Mouse (Mus musculus) C2C12 (cell line): ENCODE measurements around the gene Krt88. TPM values are rescaled to one million over a fixed set of nuclear protein-coding genes. Genes with fewer than 3 reads are reported as not detected.

ENCODE experiments used
- H3K27me3 ChIP-seq: one replicate; pipeline ENCODE4 v1.6.1; 2011; ENCODE audit not compliant: control insufficient read depth, insufficient read depth, insufficient read length
- H3K36me3 ChIP-seq: one replicate; pipeline ENCODE4 v1.6.1; 2011; ENCODE audit not compliant: control insufficient read depth, insufficient read depth
- H3K4me3 ChIP-seq: one replicate; pipeline ENCODE4 v1.5.1; 2011; ENCODE audit warnings: mild to moderate bottlenecking, control low read depth; ENCODE audit not compliant: poor library complexity, insufficient read depth, severe bottlenecking
- H3K79me2 ChIP-seq: one replicate; pipeline ENCODE4 v1.6.1; 2011; ENCODE audit not compliant: control insufficient read depth, insufficient read depth
- H3K79me3 ChIP-seq: one replicate; pipeline ENCODE4 v1.6.1; 2011; ENCODE audit warnings: low read depth, control low read depth
- H3ac ChIP-seq: one replicate; pipeline ENCODE3; 2011; ENCODE audit warnings: low read depth; ENCODE audit not compliant: control insufficient read depth, insufficient read length
- CEBPB ChIP-seq: IDR thresholded peaks from one replicate; pipeline ENCODE4 v1.6.1; 2011; ENCODE audit warnings: low read depth, mild to moderate bottlenecking, control low read depth, moderate library complexity
- CTCF ChIP-seq: IDR thresholded peaks from one replicate; pipeline ENCODE4 v1.5.1; 2011; ENCODE audit not compliant: control insufficient read depth, insufficient read depth, insufficient read length
- FOSL1 ChIP-seq: IDR thresholded peaks from one replicate; pipeline ENCODE4 v1.8.0; 2011; ENCODE audit warnings: mild to moderate bottlenecking, low read length; ENCODE audit not compliant: poor library complexity, insufficient read depth, severe bottlenecking
- MAX ChIP-seq: IDR thresholded peaks from one replicate; pipeline ENCODE4 v1.6.1; 2011; ENCODE audit warnings: mild to moderate bottlenecking, control low read depth
- MYOD1 ChIP-seq: IDR thresholded peaks from one replicate; pipeline ENCODE4 v1.6.1; 2011; ENCODE audit warnings: low read depth; ENCODE audit not compliant: control insufficient read depth, insufficient read length
- MYOG ChIP-seq: IDR thresholded peaks from one replicate; pipeline ENCODE4 v1.6.1; 2011; ENCODE audit not compliant: control insufficient read depth, insufficient read length; ENCODE audit errors: extremely low read depth
- USF1 ChIP-seq: IDR thresholded peaks from one replicate; pipeline ENCODE4 v1.6.1; 2011; ENCODE audit warnings: low read depth, mild to moderate bottlenecking, control low read depth, moderate library complexity
- polyA plus RNA-seq: library from polyadenylated mRNA; unstranded; fragments of >200 nt; fragmentation: generic; extraction: Trizol; gene quantifications from one replicate; pipeline ENCODE4 v1.2.1, GENCODE M21; 2012; ENCODE audit warnings: missing spikeins

Gene Krt88
- polyA plus RNA-seq, 1 experiment = not detected

DNA sequence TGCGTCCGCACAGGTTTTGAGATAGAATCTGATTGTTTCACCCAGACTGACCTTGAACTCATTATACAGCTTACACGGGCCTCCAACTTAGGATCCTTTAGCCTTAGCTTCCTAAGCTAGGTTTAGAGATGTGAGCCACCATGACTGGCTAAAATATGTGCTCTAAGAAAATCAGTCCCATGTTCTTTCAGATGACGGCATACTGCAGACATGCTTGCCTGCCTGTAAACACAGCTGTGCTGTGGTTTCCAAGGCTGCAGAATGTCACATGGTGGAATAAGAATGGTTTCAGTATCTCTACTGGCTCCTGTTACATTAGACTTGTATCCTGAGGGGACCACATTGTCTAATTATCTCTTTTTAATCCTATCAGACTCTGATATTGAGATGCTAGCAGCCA lies 28.6 kb upstream of the Krt88 start:
- H3K79me3 ChIP-seq = no peaks in the 10 kb centered on the region
- TF ChIP-seq MYOD1 = no peak
- TF ChIP-seq MYOG = no peak
- TF ChIP-seq MAX = no peak
- TF ChIP-seq USF1 = no peak
- no peak for TF ChIP-seq FOSL1
- TF ChIP-seq CTCF = no peak
- no peak for TF ChIP-seq CEBPB
- H3K4me3 ChIP-seq = no peak overlapping the region
- H3K36me3 ChIP-seq = no peaks in the 10 kb centered on the region
- H3K27me3 ChIP-seq = peaks cover 53% of the 10 kb centered on the region
- H3ac ChIP-seq = no peak overlapping the region
- H3K79me2 ChIP-seq = no peaks in the 10 kb centered on the region

DNA sequence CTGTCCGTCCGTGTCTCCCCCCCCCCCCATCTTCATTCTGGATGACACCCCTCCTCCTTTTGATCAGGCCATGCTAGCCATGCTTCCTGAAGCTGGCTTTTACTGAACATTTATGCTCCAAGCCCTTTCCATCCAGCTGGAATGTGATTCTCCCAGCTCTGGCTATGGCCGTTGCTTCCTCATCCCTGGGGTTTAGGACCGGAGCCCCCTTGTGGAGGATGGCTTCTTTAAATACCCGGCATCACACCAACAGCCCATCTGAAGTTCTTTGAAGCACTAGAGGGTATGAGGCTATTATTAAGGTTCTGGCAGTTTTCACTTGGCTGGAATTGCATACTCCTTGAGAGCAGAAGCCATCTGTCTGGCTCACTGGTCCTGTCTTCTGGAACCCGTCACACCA lies 26.6 kb upstream of the Krt88 start:
- TF ChIP-seq USF1 (no peak), MAX (no peak), FOSL1 (no peak)
- H3K36me3 ChIP-seq = no peaks in the 10 kb centered on the region
- no peak overlapping the region for H3K4me3 ChIP-seq
- H3K79me2 ChIP-seq = no peaks in the 10 kb centered on the region
- peaks cover 49% of the 10 kb centered on the region for H3K27me3 ChIP-seq
- no peaks in the 10 kb centered on the region for H3K79me3 ChIP-seq
- H3ac ChIP-seq = no peak overlapping the region

DNA sequence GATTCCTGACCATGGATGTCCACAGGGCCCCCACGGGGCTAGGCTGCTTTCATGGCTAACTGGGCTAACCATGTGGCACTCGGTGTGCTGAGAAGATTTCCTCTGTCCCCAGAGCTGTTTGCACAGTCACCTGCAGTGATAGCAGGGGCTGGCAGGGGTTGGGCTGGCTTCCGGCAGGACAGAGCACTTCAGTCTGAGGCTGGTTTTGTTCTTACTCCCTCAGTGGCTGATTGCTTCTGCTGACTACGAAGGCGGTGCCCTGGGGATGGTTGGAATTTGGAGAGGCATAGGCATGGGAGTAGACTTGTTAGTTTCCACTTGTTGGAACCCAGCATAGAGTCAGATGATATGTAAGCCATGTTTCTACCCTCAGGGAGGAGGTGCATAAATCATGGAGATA lies 22.6 kb upstream of the Krt88 start:
- Histone ChIP-seq H3ac (no peak overlapping the region), H3K79me3 (no peaks in the 10 kb centered on the region), H3K79me2 (no peaks in the 10 kb centered on the region), H3K4me3 (no peak overlapping the region), H3K36me3 (no peaks in the 10 kb centered on the region), H3K27me3 (peaks cover 65% of the 10 kb centered on the region)
- no peak for TF ChIP-seq MYOG
- no peak for TF ChIP-seq MAX
- TF ChIP-seq MYOD1 = no peak
- no peak for TF ChIP-seq CEBPB
- no peak for TF ChIP-seq FOSL1
- TF ChIP-seq CTCF = no peak
- TF ChIP-seq USF1 = no peak

DNA sequence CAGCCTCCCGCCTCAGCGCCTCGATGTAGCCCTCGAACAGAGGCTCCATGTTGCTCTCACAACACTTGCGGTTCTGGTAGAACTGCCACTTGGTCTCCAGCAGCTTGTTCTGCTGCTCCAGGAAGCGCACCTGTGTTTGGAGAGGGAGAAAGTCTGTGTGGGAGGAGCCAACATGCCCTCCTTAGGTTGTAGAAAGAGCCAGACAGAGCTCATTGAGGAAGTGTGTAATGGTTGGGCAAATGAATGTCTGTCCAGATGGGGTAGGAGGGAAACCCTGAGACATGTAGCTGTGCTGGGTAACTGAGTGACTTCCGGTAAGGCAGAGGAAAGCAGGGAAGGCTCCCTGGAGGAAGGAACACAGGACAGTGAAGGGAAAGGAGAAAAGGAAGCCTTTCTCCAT lies 10.9 kb upstream of the Krt88 start:
- no peaks in the 10 kb centered on the region for H3K36me3 ChIP-seq
- TF ChIP-seq MAX (no peak), CEBPB (no peak), USF1 (no peak), MYOD1 (no peak), MYOG (no peak), CTCF (no peak), FOSL1 (no peak)
- no peaks in the 10 kb centered on the region for H3K79me3 ChIP-seq
- no peaks in the 10 kb centered on the region for H3K79me2 ChIP-seq
- no peak overlapping the region for H3K4me3 ChIP-seq
- H3K27me3 ChIP-seq = peaks cover 66% of the 10 kb centered on the region
- no peak overlapping the region for H3ac ChIP-seq

DNA sequence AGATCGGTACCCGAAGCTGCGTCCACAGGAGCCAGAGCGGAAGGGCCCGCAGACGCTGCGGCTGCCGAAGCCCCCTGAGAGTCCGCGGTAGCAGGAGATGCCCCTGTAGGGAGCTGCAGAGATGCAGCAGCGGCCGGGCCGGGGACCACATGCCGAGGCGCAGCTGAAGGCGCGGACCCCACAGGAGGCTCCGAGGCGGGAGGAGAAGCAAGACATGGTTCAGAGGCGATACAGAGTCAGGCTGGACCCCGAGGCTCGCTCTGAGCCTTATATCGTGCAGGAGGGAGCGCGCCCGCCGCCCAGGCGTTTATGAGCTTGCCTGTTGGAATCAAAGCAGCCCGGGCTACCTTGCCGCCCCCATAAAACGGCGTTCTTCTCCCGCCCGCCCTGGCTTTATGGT lies 9.0 kb upstream of the Krt88 start, which contains the start of gene Krt87:
Gene Krt87, minus strand, starts transcription at position 250 of the 400 bp plus-strand sequence.
- no peak within 1 kb of the TSS for H3ac ChIP-seq
- no peaks in the 10 kb centered on the region for H3K79me2 ChIP-seq
- H3K36me3 ChIP-seq = no peaks in the 10 kb centered on the region
- TF ChIP-seq MAX (no peak), USF1 (no peak), MYOD1 (no peak), FOSL1 (no peak), CEBPB (no peak), MYOG (no peak)
- peaks cover 74% of the 10 kb centered on the region for H3K27me3 ChIP-seq
- H3K79me3 ChIP-seq = no peaks in the 10 kb centered on the region
- no peak within 1 kb of the TSS for H3K4me3 ChIP-seq

DNA sequence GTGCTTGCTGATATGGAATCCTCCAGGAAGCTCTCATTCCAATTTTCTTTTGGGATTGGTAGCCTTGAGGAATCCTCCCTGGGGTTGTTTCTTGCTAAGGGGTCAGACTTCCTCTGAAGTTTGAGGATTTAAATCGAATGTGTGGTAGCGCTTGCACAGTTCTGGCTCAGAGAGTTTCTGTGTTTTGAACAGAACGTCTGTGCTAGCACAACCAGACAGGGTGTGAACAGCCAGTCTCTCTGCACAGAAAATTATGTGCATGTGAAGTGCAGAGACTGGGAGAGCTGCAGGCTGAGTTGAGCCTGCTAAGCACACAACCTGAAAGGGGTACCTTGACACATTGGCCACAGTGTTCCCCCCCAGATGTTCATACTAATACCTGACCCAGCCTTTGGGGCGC lies 6.7 kb upstream of the Krt88 start:
- Histone ChIP-seq H3K4me3 (no peak overlapping the region), H3K27me3 (peaks cover 56% of the 10 kb centered on the region), H3K36me3 (no peaks in the 10 kb centered on the region), H3ac (no peak overlapping the region), H3K79me3 (no peaks in the 10 kb centered on the region), H3K79me2 (no peaks in the 10 kb centered on the region)
- TF ChIP-seq CEBPB (no peak), MYOG (no peak), FOSL1 (no peak), MYOD1 (no peak), CTCF (no peak), USF1 (no peak)
